Mouse (Mus musculus) E14TG2a.4 (cell line): ENCODE data around the gene Kif1b.

Experiments
- CTCF ChIP-seq: conservative IDR thresholded peaks from 2 replicates; pipeline ENCODE4 v1.5.1; 2014; ENCODE audit warnings: low read length
- NANOG ChIP-seq: IDR thresholded peaks from 2 replicates; pipeline ENCODE4 v1.6.1; 2014; ENCODE audit warnings: borderline replicate concordance, low read length, mixed read lengths
- POU5F1 ChIP-seq: IDR thresholded peaks from 2 replicates; pipeline ENCODE4 v1.6.1; 2014; ENCODE audit warnings: low read length, borderline replicate concordance

DNA sequence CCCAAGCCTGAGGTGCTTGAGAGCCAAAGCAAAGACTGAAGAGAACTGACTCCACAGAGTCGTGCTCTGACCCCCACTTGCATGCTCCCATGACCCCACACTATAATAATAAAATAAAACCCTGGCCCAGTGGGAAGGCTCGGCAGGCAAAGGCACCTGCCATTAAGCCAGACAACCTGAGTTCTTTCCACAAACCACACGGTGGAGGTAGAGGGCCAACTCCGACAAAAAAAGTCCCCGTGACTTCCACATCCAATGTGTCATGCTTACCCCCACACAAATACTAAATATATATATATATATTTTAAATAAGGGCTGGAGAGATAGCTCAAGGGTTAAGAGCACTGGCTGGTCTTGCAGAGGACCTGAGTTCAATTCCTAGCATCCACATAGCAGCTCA lies 143.3 kb downstream of the Kif1b start:
- TF ChIP-seq CTCF (no peak; the same call in 1 of the 2 replicates), POU5F1 (no peak), NANOG (no peak)
